Mouse (Mus musculus) hindbrain, embryonic 12.5 days (tissue): ENCODE data around the gene Lin7a. TPM values are rescaled to one million over a fixed set of nuclear protein-coding genes. Genes with fewer than 3 reads are reported as not detected.
A peak's percentile ranks its signal among the peaks of the same experiment; 100 is the strongest.

Source experiments
- ATAC-seq: fragments of 200-750 bp; cut with Nextera tagmentation; 2 replicates; pipeline ENCODE4 v1.8.0; 2017; ENCODE audit warnings: moderate TSS enrichment; ENCODE audit not compliant: low FRiP score
- H3K27ac ChIP-seq: fragments of 300-500 bp; sonication (generic); 2 replicates; pipeline ENCODE4 v1.5.1; 2016; ENCODE audit warnings: mild to moderate bottlenecking
- H3K27me3 ChIP-seq: fragments of 300-500 bp; sonication (generic); 2 replicates; pipeline ENCODE4 v1.6.1; 2016; ENCODE audit warnings: mild to moderate bottlenecking
- H3K36me3 ChIP-seq: fragments of 300-500 bp; sonication (generic); 2 replicates; pipeline ENCODE4 v1.6.1; 2016; ENCODE audit warnings: mild to moderate bottlenecking
- H3K4me1 ChIP-seq: fragments of 300-500 bp; sonication (generic); 2 replicates; pipeline ENCODE4 v1.6.1; 2016
- H3K4me2 ChIP-seq: fragments of 300-500 bp; sonication (generic); replicated peaks from 2 replicates; pipeline ENCODE4 v1.6.1; 2016; ENCODE audit warnings: mild to moderate bottlenecking
- H3K4me3 ChIP-seq: fragments of 300-500 bp; sonication (generic); 2 replicates; pipeline ENCODE4 v1.5.1; 2016; ENCODE audit warnings: mild to moderate bottlenecking
- H3K9ac ChIP-seq: fragments of 300-500 bp; sonication (generic); 2 replicates; pipeline ENCODE4 v1.6.1; 2016; ENCODE audit warnings: mild to moderate bottlenecking, moderate library complexity
- H3K9me3 ChIP-seq: fragments of 300-500 bp; sonication (generic); replicated peaks from 2 replicates; pipeline ENCODE4 v1.6.1; 2016; ENCODE audit warnings: mild to moderate bottlenecking
- WGBS: fragments of 180-500 bp; shearing (Covaris S2); methylation state at CpG from one replicate; pipeline ENCODE4 v1.1.7; 2016; 5-methylcytosine and 5-hydroxymethylcytosine counted together
- polyA plus RNA-seq: library from polyadenylated mRNA; unstranded; fragments of >200 nt; fragmentation: Nextera tagmentation; extraction: Ambion mirVana; gene quantifications from 2 replicates; pipeline ENCODE4 v1.2.1, GENCODE M21; 2016

Lin7a gene
- polyA plus RNA-seq, 1 experiment from 2014 or later = 25.2 TPM

DNA sequence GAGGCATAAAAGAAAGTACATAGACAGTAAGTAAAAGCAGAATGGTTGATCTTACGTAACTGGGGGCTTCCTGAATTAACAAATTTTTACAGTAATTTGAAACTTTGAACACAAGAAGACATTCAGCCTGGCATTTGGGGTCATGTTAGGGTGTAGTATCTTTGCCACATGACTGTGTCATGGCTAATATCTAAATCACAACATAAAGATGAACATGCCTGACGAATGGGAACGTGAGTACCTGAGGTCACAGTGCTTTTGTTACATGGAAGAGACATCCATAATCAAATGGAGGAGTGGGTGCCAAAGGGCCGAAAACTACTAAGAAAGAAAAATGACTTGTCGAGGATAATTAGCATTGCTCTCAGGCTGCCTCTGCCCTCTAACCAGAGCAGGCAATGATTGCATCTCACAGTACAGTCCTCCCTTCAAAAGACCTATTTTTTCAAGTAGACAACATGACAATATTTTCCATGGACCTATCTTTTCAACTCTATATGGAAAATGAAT, 15.0 kb upstream of the Lin7a start:
- no peak overlapping the region for H3K4me2 ChIP-seq
- no peaks in the 10 kb centered on the region for H3K36me3 ChIP-seq
- H3K4me1 ChIP-seq = no peaks in the 10 kb centered on the region
- no peak overlapping the region for H3K9ac ChIP-seq
- H3K27me3 ChIP-seq = no peaks in the 10 kb centered on the region
- no peak overlapping the region for H3K27ac ChIP-seq
- WGBS = 68% methylated on average over 5 of the region's 5 CpGs
- no peaks in the 10 kb centered on the region for H3K9me3 ChIP-seq
- H3K4me3 ChIP-seq = no peak overlapping the region
- ATAC-seq = no peak

GRCm38 (mm10) chr10:107260428-107260827, 11.1 kb upstream of the Lin7a start:
- no peaks in the 10 kb centered on the region for H3K4me1 ChIP-seq
- no peak overlapping the region for H3K27ac ChIP-seq
- H3K9ac ChIP-seq = no peak overlapping the region
- no peak overlapping the region for H3K4me3 ChIP-seq
- no peak overlapping the region for H3K4me2 ChIP-seq
- no peak for ATAC-seq
- no peaks in the 10 kb centered on the region for H3K9me3 ChIP-seq
- WGBS = 89% methylated on average over 2 of the region's 2 CpGs
- H3K27me3 ChIP-seq = no peaks in the 10 kb centered on the region
- H3K36me3 ChIP-seq = no peaks in the 10 kb centered on the region

GRCm38 (mm10) chr10:107272131-107272803, 781 bp downstream of the Lin7a start:
- Histone ChIP-seq H3K4me2 (peak overlapping the region; percentile 73), H3K9me3 (no peaks in the 10 kb centered on the region), H3K4me1 (peaks cover 3% of the 10 kb centered on the region; the same call in 1 of the 2 replicates), H3K4me3 (peak overlapping the region; percentile 58), H3K9ac (peak overlapping the region; percentile 74), H3K36me3 (no peaks in the 10 kb centered on the region), H3K27ac (peak overlapping the region; percentile 82), H3K27me3 (peaks cover 6% of the 10 kb centered on the region)
- ATAC-seq = peak; percentile 80
- 1% methylated on average over 41 of the region's 41 CpGs for WGBS

DNA sequence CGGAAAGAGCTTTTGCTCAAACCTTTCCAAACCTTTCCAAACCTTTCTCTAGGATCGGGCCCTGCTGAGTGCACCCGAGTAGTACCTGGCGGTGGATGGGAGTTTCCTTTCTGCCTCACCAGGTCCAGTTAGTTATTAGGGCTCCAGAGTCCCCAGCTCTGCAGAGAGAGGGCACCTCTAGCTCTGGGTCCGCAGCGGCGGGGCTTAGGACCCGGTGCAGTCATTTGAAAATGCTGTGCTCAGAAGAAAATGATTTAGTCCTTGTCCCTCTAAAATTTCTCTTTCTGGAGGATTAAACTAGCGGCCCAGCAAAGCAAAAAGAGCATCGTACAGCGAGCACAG, 1.3 kb downstream of the Lin7a start:
- H3K4me1 ChIP-seq = peaks cover 3% of the 10 kb centered on the region; the same call in 1 of the 2 replicates
- peak overlapping the region; percentile 74 for H3K9ac ChIP-seq
- no peaks in the 10 kb centered on the region for H3K36me3 ChIP-seq
- H3K4me2 ChIP-seq = peak overlapping the region; percentile 73
- WGBS = 8% methylated on average over 11 of the region's 11 CpGs
- H3K9me3 ChIP-seq = no peaks in the 10 kb centered on the region
- peak overlapping the region; percentile 58 for H3K4me3 ChIP-seq
- ATAC-seq = peak; percentile 58
- H3K27ac ChIP-seq = peak overlapping the region; percentile 82
- H3K27me3 ChIP-seq = peaks cover 6% of the 10 kb centered on the region

GRCm38 (mm10) chr10:107273848-107274247, 2.4 kb downstream of the Lin7a start:
- WGBS = 45% methylated on average over 6 of the region's 6 CpGs
- H3K27me3 ChIP-seq = peaks cover 6% of the 10 kb centered on the region
- peak overlapping the region; percentile 73; the same call in 1 of the 2 replicates for H3K4me2 ChIP-seq
- H3K9me3 ChIP-seq = no peaks in the 10 kb centered on the region
- ATAC-seq = no peak
- H3K27ac ChIP-seq = no peak overlapping the region
- H3K4me3 ChIP-seq = no peak overlapping the region
- H3K4me1 ChIP-seq = peaks cover 3% of the 10 kb centered on the region; the same call in 1 of the 2 replicates
- no peak overlapping the region for H3K9ac ChIP-seq
- no peaks in the 10 kb centered on the region for H3K36me3 ChIP-seq

DNA sequence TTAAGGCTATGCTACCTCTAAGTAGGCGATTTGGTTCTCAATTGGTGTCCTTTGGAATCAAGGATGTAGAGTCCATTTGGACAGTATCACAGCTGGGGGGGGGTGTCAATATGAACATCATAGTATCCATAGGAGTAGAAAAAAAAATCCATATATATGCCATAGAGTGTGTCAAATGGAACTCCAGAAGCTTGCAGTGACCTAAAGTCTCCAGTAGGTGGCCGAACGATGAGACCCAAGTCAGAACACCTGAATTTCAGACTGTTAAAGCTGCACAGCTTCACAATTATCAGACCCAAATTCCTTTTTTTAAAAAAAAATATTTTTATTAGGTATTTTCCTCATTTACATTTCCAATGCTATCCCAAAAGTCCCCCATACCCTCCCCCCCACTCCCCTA, 3.3 kb downstream of the Lin7a start:
- WGBS = 50% methylated on average over 3 of the region's 3 CpGs
- no peaks in the 10 kb centered on the region for H3K9me3 ChIP-seq
- H3K4me2 ChIP-seq = no peak overlapping the region

DNA sequence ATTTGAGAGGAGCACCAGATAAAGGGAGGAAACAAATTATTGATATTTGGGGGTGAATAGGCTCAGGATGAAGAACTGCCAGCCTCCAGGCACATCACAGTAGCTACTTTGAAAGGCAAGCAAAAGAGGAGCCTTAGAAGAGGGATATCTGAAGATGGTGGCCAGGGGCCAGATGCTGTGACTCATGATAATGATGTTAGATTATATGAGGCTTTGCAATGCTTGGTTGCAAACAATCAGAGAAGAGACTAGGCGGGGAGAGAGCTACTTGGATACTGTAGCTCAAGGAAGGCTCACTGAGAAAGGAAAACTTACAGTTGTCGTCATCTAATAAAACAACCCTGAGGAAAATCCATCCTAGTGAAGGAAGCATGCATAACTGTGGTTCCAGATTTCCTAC, 5.2 kb downstream of the Lin7a start:
- Histone ChIP-seq H3K4me1 (no peaks in the 10 kb centered on the region), H3K27ac (no peak overlapping the region), H3K9me3 (no peaks in the 10 kb centered on the region), H3K27me3 (no peaks in the 10 kb centered on the region; the same call in 1 of the 2 replicates), H3K36me3 (no peaks in the 10 kb centered on the region), H3K9ac (no peak overlapping the region), H3K4me3 (no peak overlapping the region), H3K4me2 (no peak overlapping the region)
- no peak for ATAC-seq
- WGBS = 93% methylated on average over 2 of the region's 2 CpGs

More for the DNA sequence above, 3.3 kb downstream of the Lin7a start:
- Histone ChIP-seq H3K36me3 (no peaks in the 10 kb centered on the region), H3K9ac (no peak overlapping the region), H3K27ac (no peak overlapping the region), H3K27me3 (peaks cover 6% of the 10 kb centered on the region), H3K4me3 (no peak overlapping the region), H3K4me1 (peaks cover 3% of the 10 kb centered on the region; the same call in 1 of the 2 replicates)
- no peak for ATAC-seq

DNA sequence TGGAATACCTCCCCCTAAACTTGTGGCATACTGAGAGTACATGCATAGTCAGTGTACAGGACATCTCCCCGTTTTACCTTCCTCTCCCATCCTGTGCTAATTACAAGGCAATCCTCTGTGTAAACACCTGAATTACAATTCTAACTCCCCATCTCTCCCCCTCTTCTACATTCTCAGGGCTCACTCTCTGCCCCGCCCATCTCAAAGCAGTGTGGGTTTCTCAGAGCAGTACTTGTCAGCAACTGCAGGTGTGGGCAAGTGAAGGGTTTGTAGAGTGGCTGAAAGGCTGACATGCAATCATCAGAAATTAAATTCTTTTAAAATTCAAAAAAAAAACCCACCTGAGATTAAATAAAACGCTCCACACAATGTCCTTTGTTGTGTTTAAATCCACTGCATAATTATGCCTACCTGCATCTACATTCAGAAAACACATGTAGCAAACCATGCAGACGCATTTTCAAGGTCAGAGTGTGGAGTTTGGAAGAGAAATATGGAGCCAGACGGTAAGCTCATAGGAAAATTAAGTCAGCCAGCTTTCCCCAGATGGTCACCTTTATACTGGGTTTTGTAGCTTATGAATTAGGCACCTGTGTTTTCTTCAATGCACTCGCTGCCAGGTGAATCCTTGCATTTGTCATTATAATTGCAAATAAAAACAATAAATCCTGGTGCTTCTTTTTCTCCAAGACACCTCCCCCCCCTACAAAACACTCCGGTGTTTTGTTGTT, 22.6 kb downstream of the Lin7a start:
- Histone ChIP-seq H3K36me3 (no peaks in the 10 kb centered on the region), H3K4me1 (no peaks in the 10 kb centered on the region), H3K27me3 (no peaks in the 10 kb centered on the region), H3K4me2 (no peak overlapping the region), H3K4me3 (no peak overlapping the region), H3K9ac (no peak overlapping the region), H3K27ac (no peak overlapping the region), H3K9me3 (no peaks in the 10 kb centered on the region)
- WGBS = 67% methylated on average over 7 of the region's 7 CpGs
- no peak for ATAC-seq

GRCm38 (mm10) chr10:107300587-107301248, 29.2 kb downstream of the Lin7a start:
- ATAC-seq = no peak
- H3K9me3 ChIP-seq = no peaks in the 10 kb centered on the region
- no peaks in the 10 kb centered on the region for H3K36me3 ChIP-seq
- no peak overlapping the region for H3K4me2 ChIP-seq
- H3K27me3 ChIP-seq = no peaks in the 10 kb centered on the region
- no peak overlapping the region for H3K9ac ChIP-seq
- no peak overlapping the region for H3K4me3 ChIP-seq
- H3K27ac ChIP-seq = no peak overlapping the region
- no peaks in the 10 kb centered on the region for H3K4me1 ChIP-seq
- 80% methylated on average over 2 of the region's 2 CpGs for WGBS

GRCm38 (mm10) chr10:107310964-107311490, 39.5 kb downstream of the Lin7a start:
- Histone ChIP-seq H3K4me1 (no peaks in the 10 kb centered on the region), H3K9me3 (no peaks in the 10 kb centered on the region), H3K9ac (no peak overlapping the region), H3K27ac (no peak overlapping the region), H3K27me3 (no peaks in the 10 kb centered on the region), H3K4me2 (no peak overlapping the region), H3K36me3 (no peaks in the 10 kb centered on the region), H3K4me3 (no peak overlapping the region)
- ATAC-seq = no peak
- 86% methylated on average over 5 of the region's 5 CpGs for WGBS

- no peaks in the 10 kb centered on the region for H3K36me3 ChIP-seq
- no peak for ATAC-seq
- WGBS = 92% methylated on average over 4 of the region's 4 CpGs
- H3K9ac ChIP-seq = no peak overlapping the region
- no peak overlapping the region for H3K4me3 ChIP-seq
- H3K27me3 ChIP-seq = no peaks in the 10 kb centered on the region
- H3K27ac ChIP-seq = no peak overlapping the region
- no peak overlapping the region for H3K4me2 ChIP-seq
- H3K9me3 ChIP-seq = no peaks in the 10 kb centered on the region
- no peaks in the 10 kb centered on the region for H3K4me1 ChIP-seq
Observed at GRCm38 (mm10) chr10:107312609-107313008, 41.1 kb downstream of the Lin7a start.

DNA sequence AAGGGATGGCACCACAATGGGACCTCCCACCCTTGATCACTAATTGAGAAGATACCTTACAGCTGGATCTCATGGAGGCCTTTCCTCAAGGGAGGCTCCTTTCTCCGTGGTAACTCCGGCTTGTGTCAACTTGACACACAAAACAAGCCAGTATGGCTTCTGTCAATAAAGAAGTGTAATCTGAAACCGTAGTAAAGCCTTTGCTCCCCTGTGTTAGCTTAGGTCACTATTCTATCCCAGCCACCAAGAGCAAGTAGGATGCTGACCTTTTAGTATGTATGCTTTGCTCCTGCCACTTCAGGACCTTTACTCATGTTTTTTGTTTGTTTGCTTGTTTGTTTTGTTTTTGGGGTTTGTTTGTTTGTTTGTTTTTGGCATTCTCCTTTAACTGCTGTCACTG, 41.9 kb downstream of the Lin7a start:
- H3K9ac ChIP-seq = no peak overlapping the region
- no peak overlapping the region for H3K4me3 ChIP-seq
- no peaks in the 10 kb centered on the region for H3K9me3 ChIP-seq
- H3K27ac ChIP-seq = no peak overlapping the region
- H3K27me3 ChIP-seq = no peaks in the 10 kb centered on the region
- H3K4me1 ChIP-seq = no peaks in the 10 kb centered on the region
- no peak overlapping the region for H3K4me2 ChIP-seq
- H3K36me3 ChIP-seq = no peaks in the 10 kb centered on the region
- ATAC-seq = no peak
- WGBS = 34% methylated on average over 3 of the region's 3 CpGs
